Mouse (Mus musculus) E14TG2a.4 (cell line): ENCODE data around the gene Snap91.
A peak's percentile ranks its signal among the peaks of the same experiment; 100 is the strongest.

ENCODE experiments used
- H3K27me3 ChIP-seq: 2 replicates; pipeline ENCODE4 v1.6.1; 2014; ENCODE audit warnings: low read length, control low read depth; ENCODE audit not compliant: insufficient read depth
- H3K36me3 ChIP-seq: 2 replicates; pipeline ENCODE4 v1.6.1; 2014; ENCODE audit warnings: low read length, control low read depth; ENCODE audit not compliant: insufficient read depth
- H3K4me1 ChIP-seq: replicated peaks from 2 replicates; pipeline ENCODE4 v1.6.1; 2014; ENCODE audit warnings: low read depth, low read length, control low read depth
- H3K4me3 ChIP-seq: replicated peaks from 2 replicates; pipeline ENCODE4 v1.5.1; 2014; ENCODE audit warnings: mild to moderate bottlenecking, low read length
- H3K9me3 ChIP-seq: 2 replicates; pipeline ENCODE4 v1.6.1; 2014; ENCODE audit warnings: low read length, control low read depth
- CTCF ChIP-seq: conservative IDR thresholded peaks from 2 replicates; pipeline ENCODE4 v1.5.1; 2014; ENCODE audit warnings: low read length
- NANOG ChIP-seq: IDR thresholded peaks from 2 replicates; pipeline ENCODE4 v1.6.1; 2014; ENCODE audit warnings: borderline replicate concordance, low read length, mixed read lengths
- POU5F1 ChIP-seq: IDR thresholded peaks from 2 replicates; pipeline ENCODE4 v1.6.1; 2014; ENCODE audit warnings: low read length, borderline replicate concordance

Gene Snap91

DNA sequence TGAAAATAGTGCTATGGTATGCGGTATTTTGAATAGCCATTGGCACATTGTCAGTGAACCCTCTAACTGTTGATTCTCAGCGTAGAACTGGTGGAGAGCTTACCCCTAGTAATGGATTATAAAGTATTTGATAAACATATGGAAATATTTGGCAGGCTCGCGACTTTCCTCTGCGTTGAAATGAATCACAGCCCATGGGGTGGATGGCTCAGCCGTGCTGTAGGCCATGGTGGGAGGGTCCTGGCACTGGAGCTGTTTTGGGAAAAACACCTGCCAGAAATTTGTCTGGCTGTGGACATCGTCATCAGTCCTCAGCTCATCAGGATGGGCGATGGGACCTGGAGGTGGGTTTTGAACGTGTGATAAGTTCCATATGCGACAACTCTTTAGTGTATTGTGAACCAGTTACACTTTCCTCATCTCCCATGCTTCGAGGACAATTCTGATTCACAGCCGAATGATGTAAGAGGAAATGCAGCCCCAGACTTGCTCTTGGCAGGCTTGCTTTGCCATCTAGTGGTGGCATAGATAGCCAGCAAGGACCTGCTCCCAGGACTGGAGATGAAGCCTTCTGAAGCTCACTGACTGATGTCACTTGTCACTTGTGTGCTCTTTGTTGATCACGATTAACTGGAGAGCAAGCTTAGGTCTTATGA lies 134.4 kb downstream of the Snap91 start:
- Histone ChIP-seq H3K4me3 (no peak overlapping the region), H3K4me1 (peaks cover 29% of the 10 kb centered on the region), H3K9me3 (no peaks in the 10 kb centered on the region), H3K27me3 (no peaks in the 10 kb centered on the region), H3K36me3 (no peaks in the 10 kb centered on the region)
- no peak for TF ChIP-seq POU5F1
- peak; percentile 52 for TF ChIP-seq CTCF
- TF ChIP-seq NANOG: no peak

DNA sequence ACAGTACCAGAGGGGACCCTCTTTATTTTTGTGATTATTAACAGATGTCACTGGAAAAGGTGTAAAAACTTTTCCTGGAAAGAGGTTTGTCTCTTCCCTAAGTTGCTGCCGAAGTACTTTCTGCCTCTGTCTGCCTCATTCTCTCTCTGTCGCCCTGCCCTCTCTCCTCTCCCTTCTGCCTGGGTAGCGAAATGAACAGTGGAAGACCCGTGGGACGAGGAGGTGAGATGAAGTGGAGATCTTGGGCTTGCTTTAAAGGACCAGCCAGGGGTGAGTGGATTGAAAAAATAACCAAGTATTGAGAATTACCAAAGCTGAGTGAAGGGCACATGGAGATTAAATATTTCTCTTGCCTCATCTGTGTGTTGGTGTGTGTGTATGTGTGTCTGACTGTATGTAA lies 136.4 kb downstream of the Snap91 start:
- H3K4me3 ChIP-seq: peak overlapping the region; percentile 78
- H3K27me3 ChIP-seq: no peaks in the 10 kb centered on the region
- H3K9me3 ChIP-seq: no peaks in the 10 kb centered on the region
- TF ChIP-seq CTCF (no peak), NANOG (no peak), POU5F1 (no peak)
- H3K36me3 ChIP-seq: no peaks in the 10 kb centered on the region
- peaks cover 45% of the 10 kb centered on the region for H3K4me1 ChIP-seq

DNA sequence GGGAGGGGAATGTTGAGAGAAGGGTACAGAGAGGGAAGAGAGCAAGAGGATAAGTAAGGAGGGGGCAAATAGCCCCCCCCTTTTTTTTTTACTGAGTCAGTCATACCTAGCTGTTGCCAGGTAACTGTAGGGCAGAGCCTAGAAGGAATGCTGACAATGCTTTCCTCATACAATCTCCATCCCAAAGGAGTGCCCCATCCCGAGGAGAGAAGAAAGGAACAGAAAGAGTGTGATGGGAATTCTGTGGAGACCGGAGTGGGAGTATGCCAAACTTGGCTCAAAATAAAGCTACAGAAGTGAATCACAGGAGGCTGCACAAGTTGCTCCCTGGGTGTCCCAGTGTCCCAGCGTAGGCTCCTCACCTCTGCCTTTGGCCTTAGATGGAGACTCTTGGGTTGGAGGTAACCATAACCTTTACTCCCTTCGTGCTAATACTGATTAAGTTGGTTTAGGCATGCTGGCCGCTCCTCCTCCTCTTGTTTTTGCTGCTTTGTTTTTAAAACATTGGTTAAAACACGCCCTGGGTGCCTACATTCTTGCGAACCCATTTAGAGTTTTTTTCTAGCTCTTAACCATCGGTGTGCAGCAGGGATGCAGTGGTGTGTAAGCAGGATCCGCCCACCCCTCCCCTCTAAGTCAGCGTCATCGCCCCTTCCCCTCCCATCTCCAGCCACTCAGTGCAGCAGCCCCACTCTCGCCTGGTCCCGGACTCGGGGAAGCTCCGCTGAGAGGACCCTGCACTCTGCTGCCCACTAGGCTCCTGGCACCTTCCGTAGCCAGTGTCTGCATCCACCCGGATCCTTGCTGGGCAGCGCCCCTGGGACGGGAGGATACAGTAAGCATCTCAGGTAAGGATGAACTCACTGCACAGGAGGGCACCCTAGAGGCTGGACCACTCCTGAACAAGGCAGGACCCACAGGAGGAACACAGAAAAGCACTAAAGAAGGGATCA lies 137.2 kb downstream of the Snap91 start, which contains the start of gene Prss35:
TSS of gene Prss35 (plus strand) at position 691 of the 953 bp plus-strand sequence.
- no peaks in the 10 kb centered on the region for H3K27me3 ChIP-seq
- H3K36me3 ChIP-seq: no peaks in the 10 kb centered on the region
- peak within 1 kb of the TSS; percentile 78 for H3K4me3 ChIP-seq
- TF ChIP-seq POU5F1 (no peak), NANOG (no peak), CTCF (no peak)
- peaks cover 53% of the 10 kb centered on the region for H3K4me1 ChIP-seq
- H3K9me3 ChIP-seq: no peaks in the 10 kb centered on the region

DNA sequence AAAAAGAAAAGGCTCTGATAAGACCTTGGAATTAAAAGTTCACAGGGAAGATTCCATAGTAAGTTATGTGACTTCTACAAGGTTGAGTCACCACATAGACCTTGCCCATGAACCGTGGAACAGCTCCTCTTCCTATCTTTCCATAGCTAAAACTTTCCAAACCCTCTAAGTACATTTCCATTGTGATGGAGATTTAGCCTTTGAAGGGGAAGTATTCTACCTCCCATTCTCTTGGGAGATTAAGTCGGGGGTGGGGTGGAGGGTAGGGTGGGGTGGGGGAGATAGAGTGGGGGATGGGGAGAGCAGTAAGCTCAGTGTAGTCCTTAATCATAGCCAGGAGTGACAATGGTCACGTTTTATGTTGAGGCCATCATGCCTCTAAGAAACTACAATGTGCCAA lies 140.5 kb downstream of the Snap91 start:
- H3K4me3 ChIP-seq: peak overlapping the region; percentile 1; the same call in 1 of the 2 replicates
- H3K27me3 ChIP-seq: no peaks in the 10 kb centered on the region
- TF ChIP-seq POU5F1: no peak
- TF ChIP-seq CTCF: no peak
- no peak for TF ChIP-seq NANOG
- H3K4me1 ChIP-seq: peaks cover 55% of the 10 kb centered on the region
- H3K9me3 ChIP-seq: no peaks in the 10 kb centered on the region
- no peaks in the 10 kb centered on the region for H3K36me3 ChIP-seq

DNA sequence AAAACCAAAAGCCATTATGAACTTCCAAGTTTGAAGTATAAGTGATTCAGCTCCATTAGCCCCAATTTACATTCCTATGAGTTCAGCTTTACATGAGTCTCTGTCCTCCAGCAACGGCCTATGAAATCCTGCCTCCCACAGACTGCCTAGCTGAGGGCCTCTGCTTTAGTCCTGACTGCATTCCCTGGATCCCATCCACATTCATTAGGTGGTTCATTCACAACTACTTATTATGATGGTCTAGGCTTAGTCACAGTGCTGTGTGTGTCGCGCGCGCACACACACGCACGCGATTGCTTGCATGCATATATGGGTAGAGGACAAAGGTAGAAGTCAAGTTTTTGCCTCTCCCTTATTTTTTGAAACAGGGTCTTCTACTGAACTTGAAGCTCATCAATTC lies 141.7 kb downstream of the Snap91 start:
- TF ChIP-seq POU5F1: no peak
- H3K27me3 ChIP-seq: no peaks in the 10 kb centered on the region
- peaks cover 51% of the 10 kb centered on the region for H3K4me1 ChIP-seq
- 0 out of 2 replicates have a peak overlapping the region, but pooled peaks have one; percentile 1 for H3K4me3 ChIP-seq
- no peaks in the 10 kb centered on the region for H3K9me3 ChIP-seq
- H3K36me3 ChIP-seq: no peaks in the 10 kb centered on the region

DNA sequence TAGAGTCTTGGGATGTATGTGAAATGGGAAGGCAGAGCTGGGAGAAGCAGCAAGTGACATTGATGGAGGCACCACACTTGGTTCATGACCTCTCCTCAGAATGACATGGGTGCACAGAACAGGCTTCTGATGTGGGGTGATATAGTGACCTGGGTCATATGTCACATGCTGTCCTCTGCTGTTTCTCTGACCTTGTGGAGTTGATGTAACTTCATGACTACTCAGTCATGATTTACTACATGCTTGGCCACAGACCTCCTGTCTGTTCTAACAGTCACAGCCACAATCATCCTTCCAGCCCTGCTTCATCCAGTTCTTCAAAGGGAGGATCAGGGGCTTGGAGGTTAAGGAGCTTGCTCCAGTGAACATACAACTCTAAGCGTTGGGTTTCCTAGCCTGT lies 142.4 kb downstream of the Snap91 start:
- no peaks in the 10 kb centered on the region for H3K9me3 ChIP-seq
- H3K36me3 ChIP-seq: no peaks in the 10 kb centered on the region
- TF ChIP-seq CTCF (no peak), POU5F1 (no peak), NANOG (no peak)
- H3K27me3 ChIP-seq: no peaks in the 10 kb centered on the region
- no peak overlapping the region for H3K4me3 ChIP-seq
- H3K4me1 ChIP-seq: peaks cover 43% of the 10 kb centered on the region

DNA sequence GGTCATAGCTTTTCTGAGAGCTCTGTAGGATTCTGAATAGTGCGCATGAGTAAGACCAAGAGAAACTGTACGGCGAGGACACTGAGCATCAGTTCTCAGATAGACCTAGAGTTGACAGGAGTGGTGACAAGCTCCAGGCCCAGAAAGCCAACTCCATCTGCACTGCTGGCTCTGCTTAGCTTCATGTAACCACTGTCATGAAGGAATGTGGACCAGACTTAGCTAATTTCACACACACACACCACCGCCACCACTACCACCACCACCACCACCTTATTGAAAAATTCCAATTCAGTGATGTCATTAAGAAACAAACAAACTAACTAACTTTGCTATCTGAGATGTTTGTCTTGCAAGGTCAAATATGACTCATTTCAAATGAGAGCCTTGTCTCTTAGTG lies 143.5 kb downstream of the Snap91 start:
- Histone ChIP-seq H3K36me3 (no peaks in the 10 kb centered on the region), H3K4me3 (no peak overlapping the region), H3K27me3 (no peaks in the 10 kb centered on the region), H3K9me3 (no peaks in the 10 kb centered on the region), H3K4me1 (peaks cover 40% of the 10 kb centered on the region)
- no peak for TF ChIP-seq NANOG
- no peak for TF ChIP-seq CTCF
- no peak for TF ChIP-seq POU5F1

DNA sequence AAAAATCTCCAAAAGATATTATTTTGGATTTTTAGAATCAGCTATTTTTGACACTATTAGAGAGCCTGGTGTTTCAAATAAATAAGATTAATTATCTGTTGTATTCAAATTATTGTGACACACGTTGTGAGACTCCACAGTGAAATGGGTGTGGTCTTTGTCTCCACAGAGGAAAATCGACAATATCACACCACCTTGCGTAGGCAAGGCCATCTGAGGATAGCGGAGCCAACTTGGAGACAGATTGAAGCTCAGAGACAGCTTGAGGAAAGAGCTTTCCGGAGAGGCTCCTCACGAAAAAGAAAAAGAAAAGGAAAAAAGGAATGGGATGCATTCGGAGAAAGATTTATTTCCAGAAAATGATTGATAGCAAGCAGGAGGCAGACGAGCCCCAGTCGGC lies 145.7 kb downstream of the Snap91 start:
- peaks cover 21% of the 10 kb centered on the region for H3K4me1 ChIP-seq
- H3K36me3 ChIP-seq: no peaks in the 10 kb centered on the region
- H3K9me3 ChIP-seq: no peaks in the 10 kb centered on the region
- no peak overlapping the region for H3K4me3 ChIP-seq
- no peaks in the 10 kb centered on the region for H3K27me3 ChIP-seq
- TF ChIP-seq POU5F1: no peak
